Mouse (Mus musculus) small intestine, adult 2 months (tissue): ENCODE results near the gene Topbp1. TPM values are rescaled to one million over a fixed set of nuclear protein-coding genes. Genes with fewer than 3 reads are reported as not detected.

Source experiments
- H3K27ac ChIP-seq: fragments of 200-500 bp; 2 replicates; pipeline ENCODE4 v1.5.1; 2012; ENCODE audit warnings: low read depth, low read length, control low read depth, inconsistent platforms; ENCODE audit not compliant: insufficient read depth
- H3K27me3 ChIP-seq: fragments of 200-500 bp; 2 replicates; pipeline ENCODE4 v1.6.1; 2012; ENCODE audit warnings: mild to moderate bottlenecking, moderate library complexity, low read length, inconsistent platforms; ENCODE audit not compliant: control insufficient read depth, insufficient read depth
- H3K36me3 ChIP-seq: fragments of 200-500 bp; 2 replicates; pipeline ENCODE4 v1.6.1; 2012; ENCODE audit warnings: mild to moderate bottlenecking, low read length, control low read depth, inconsistent platforms; ENCODE audit not compliant: control insufficient read depth, insufficient read depth
- H3K4me1 ChIP-seq: fragments of 200-500 bp; 2 replicates; pipeline ENCODE4 v1.6.1; 2012; ENCODE audit warnings: low read length, inconsistent platforms, mixed read lengths; ENCODE audit not compliant: control insufficient read depth, insufficient read depth, insufficient read length
- H3K4me3 ChIP-seq: fragments of 200-500 bp; 2 replicates; pipeline ENCODE4 v1.5.1; 2012; ENCODE audit warnings: low read depth, mild to moderate bottlenecking, control low read depth, inconsistent platforms, low read length, moderate library complexity
- CTCF ChIP-seq: fragments of 200-500 bp; IDR thresholded peaks from 2 replicates; pipeline ENCODE4 v1.5.1; 2012; ENCODE audit warnings: low read depth, mild to moderate bottlenecking, control low read depth, inconsistent platforms, low read length, moderate library complexity, mixed read lengths; ENCODE audit not compliant: insufficient replicate concordance, insufficient read length; ENCODE audit errors: extremely low read depth
- POLR2A ChIP-seq: fragments of 200-500 bp; IDR thresholded peaks from 2 replicates; pipeline ENCODE4 v1.6.1; 2012; ENCODE audit warnings: low read depth, mild to moderate bottlenecking, control low read depth, inconsistent platforms, low read length, moderate library complexity
- WGBS: fragments of 180-500 bp; shearing (Covaris S2); methylation state at CpG from one replicate; pipeline ENCODE4 v1.1.7; 2018; 5-methylcytosine and 5-hydroxymethylcytosine counted together
- polyA plus RNA-seq: library from polyadenylated mRNA; depleted of rRNA; stranded (reverse); fragments of >200 nt; gene quantifications from 2 replicates; pipeline ENCODE4 v1.2.3, GENCODE M21; 2012; rRNA removed

Topbp1 gene
- polyA plus RNA-seq, 1 experiment, result 7.4 TPM

GRCm38 (mm10) chr9:103385600-103385999 is 80.6 kb downstream of the Topbp1 start:
- H3K36me3 ChIP-seq, result no peaks in the 10 kb centered on the region
- no peak overlapping the region for H3K4me3 ChIP-seq
- no peak overlapping the region for H3K27ac ChIP-seq
- H3K27me3 ChIP-seq, result no peaks in the 10 kb centered on the region
- TF ChIP-seq POLR2A, result no peak
- no peak for TF ChIP-seq CTCF
- 8% methylated on average over 1 of the region's 1 CpGs for WGBS
- H3K4me1 ChIP-seq, result no peaks in the 10 kb centered on the region

DNA sequence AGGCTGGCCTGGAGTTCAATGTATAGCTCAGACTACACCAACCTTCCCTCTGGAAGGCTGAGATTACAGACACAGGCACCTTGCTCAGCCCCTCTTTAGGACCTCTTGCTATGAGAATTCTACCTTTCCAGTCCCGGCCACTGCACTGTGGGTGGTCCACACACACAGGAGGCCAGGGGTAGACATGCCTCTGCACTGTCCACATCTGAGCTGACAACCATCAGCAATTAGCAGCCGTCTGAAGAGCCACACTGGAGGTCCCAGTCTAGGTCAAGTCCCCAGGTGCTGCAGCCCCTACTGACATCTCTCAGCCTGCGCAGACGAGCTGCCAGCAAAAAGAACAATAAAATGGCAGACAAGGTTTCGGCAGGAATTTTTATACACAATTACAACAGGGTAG is 81.6 kb downstream of the Topbp1 start:
- Histone ChIP-seq H3K4me1 (no peaks in the 10 kb centered on the region), H3K27me3 (no peaks in the 10 kb centered on the region), H3K36me3 (no peaks in the 10 kb centered on the region), H3K4me3 (no peak overlapping the region), H3K27ac (no peak overlapping the region)
- 73% methylated on average over 5 of the region's 5 CpGs for WGBS
- no peak for TF ChIP-seq CTCF
- no peak for TF ChIP-seq POLR2A

- Histone ChIP-seq H3K4me1 (no peaks in the 10 kb centered on the region), H3K36me3 (no peaks in the 10 kb centered on the region), H3K4me3 (no peak overlapping the region), H3K27ac (no peak overlapping the region), H3K27me3 (no peaks in the 10 kb centered on the region)
- no peak for TF ChIP-seq POLR2A
- TF ChIP-seq CTCF, result no peak
- WGBS, result 64% methylated on average over 10 of the region's 10 CpGs
Observed at GRCm38 (mm10) chr9:103387011-103387653, 82.1 kb downstream of the Topbp1 start.

DNA sequence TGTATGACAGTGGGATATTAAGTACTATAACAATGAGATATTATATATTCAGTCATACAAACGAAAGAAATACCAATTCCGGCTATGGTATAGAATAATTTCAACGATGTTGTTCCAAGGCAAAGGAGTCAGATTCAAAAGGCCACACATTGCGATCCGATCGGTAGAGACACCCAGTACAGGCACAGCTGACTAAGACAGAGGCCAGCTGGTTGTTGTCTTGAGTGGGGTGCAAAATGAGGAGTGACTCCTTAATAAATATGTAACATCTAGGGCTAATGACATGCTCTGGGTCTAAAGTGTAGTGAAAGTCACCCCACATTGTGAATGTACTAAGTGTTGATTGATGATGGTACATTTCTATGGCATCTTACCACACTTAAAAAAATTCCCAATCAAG is 84.2 kb downstream of the Topbp1 start:
- no peaks in the 10 kb centered on the region for H3K4me1 ChIP-seq
- no peak for TF ChIP-seq CTCF
- TF ChIP-seq POLR2A, result no peak
- no peaks in the 10 kb centered on the region for H3K27me3 ChIP-seq
- WGBS, result 92% methylated on average over 6 of the region's 6 CpGs
- no peaks in the 10 kb centered on the region for H3K36me3 ChIP-seq
- no peak overlapping the region for H3K4me3 ChIP-seq
- H3K27ac ChIP-seq, result no peak overlapping the region

DNA sequence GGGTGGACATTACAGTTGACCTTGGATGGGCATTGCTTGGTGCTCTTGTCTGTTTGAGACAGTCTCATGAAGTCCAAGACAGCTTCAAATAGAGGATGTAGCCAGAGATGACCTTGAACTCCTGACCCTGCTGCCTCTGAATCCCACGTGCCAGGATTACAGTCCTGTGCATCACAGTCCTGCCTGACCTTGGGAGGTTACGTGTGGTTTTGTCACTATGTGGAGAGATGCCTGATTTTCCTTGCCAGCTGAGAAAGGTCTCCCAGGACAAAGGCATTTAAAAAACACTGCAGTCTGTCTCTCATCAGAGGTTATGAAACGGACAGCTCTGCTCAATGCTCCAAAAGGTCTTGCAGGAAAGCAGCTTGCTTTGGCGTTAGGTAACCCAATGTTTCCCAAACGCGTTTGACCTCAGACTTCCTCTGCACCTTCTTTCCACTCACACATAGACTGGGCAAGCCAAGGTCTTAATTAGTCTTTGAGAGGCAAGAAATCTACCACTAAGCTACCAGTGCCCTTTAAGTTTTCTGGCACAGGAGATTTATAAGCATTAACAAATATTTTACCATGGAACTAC is 86.9 kb downstream of the Topbp1 start:
- Histone ChIP-seq H3K4me1 (no peaks in the 10 kb centered on the region), H3K36me3 (no peaks in the 10 kb centered on the region), H3K4me3 (no peak overlapping the region), H3K27me3 (no peaks in the 10 kb centered on the region), H3K27ac (no peak overlapping the region)
- no peak for TF ChIP-seq CTCF
- no peak for TF ChIP-seq POLR2A
- 71% methylated on average over 6 of the region's 6 CpGs for WGBS

DNA sequence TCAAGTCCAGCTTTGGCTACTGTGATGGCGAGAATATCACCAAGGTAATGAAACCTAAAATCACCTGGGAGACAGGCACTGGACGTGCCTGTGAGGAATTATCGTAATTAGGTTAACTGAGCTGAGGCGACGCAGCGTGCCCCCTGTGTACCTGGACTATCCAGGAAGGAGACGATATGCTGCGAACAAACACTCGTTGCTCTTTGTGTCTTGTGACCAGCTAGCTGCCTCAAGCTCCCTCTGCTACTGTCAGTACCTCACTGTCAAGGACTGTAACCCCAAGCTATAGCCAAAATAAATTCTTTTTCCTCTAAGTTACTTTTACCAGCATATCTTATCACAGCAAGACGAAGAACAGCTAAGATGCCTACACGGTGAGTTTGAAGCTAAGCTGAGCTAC is 88.2 kb downstream of the Topbp1 start:
- TF ChIP-seq POLR2A, result no peak
- TF ChIP-seq CTCF, result no peak
- WGBS, result 84% methylated on average over 11 of the region's 11 CpGs
- H3K4me3 ChIP-seq, result no peak overlapping the region
- H3K27me3 ChIP-seq, result no peaks in the 10 kb centered on the region
- H3K36me3 ChIP-seq, result no peaks in the 10 kb centered on the region
- no peaks in the 10 kb centered on the region for H3K4me1 ChIP-seq
- no peak overlapping the region for H3K27ac ChIP-seq

- TF ChIP-seq CTCF (no peak), POLR2A (no peak)
- Histone ChIP-seq H3K4me3 (no peak overlapping the region), H3K36me3 (no peaks in the 10 kb centered on the region), H3K27me3 (no peaks in the 10 kb centered on the region), H3K27ac (peak overlapping the region; percentile 15; the same call in 1 of the 2 replicates), H3K4me1 (no peaks in the 10 kb centered on the region)
- 72% methylated on average over 21 of the region's 21 CpGs for WGBS
Observed at GRCm38 (mm10) chr9:103398509-103399157, 93.6 kb downstream of the Topbp1 start.

Other genes starting within 250 kb of the Topbp1 start
- 3.3 and 11.6 TPM in 2 replicates for gene Rab6b, start 193.4 kb upstream of the Topbp1 start, polyA plus RNA-seq
- 23.0 and 36.4 TPM in 2 replicates for gene Srprb, start 103.1 kb upstream of the Topbp1 start, polyA plus RNA-seq
- gene Gm20425, start 74.9 kb upstream of the Topbp1 start, polyA plus RNA-seq, result 0.72 and 1.5 TPM in 2 replicates
- 17.3 and 19.6 TPM in 2 replicates for gene Trf, start 74.8 kb upstream of the Topbp1 start, polyA plus RNA-seq
- gene 1300017J02Rik, start 133 bp upstream of the Topbp1 start, polyA plus RNA-seq, result 0.05 TPM in 1 of 2 replicates, not detected in the other
- 24.4 and 60.1 TPM in 2 replicates for gene Cdv3, start 60.6 kb downstream of the Topbp1 start, polyA plus RNA-seq
- 0.18 and 1.1 TPM in 2 replicates for gene Bfsp2, start 175.2 kb downstream of the Topbp1 start, polyA plus RNA-seq